Mouse (Mus musculus): Measurements from ENCODE around the gene Cables2.

DNA sequence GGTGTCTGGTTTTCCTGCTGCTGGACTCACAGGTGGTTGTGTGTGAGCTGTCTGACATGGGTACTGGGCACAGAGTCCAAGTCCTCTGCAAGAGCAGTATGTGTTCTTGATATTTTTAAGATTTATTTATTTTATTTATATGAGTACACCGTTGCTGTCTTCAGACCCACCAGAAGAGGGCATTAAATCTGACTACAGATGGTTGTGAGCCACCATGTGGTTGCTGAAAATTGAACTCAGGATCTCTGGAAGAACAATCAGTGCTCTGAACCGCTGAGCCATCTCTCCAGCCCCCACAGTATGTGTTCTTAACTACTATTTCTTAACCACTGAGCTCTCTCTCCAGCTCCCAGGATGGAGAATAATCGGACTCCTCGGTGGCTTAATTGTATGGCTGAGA lies 28.9 kb upstream of the Cables2 start:
- TF ChIP-seq HCFC1 (IDR thresholded peaks at IDR 0.05; ENCODE audit: borderline replicate concordance, insufficient read depth, low read length), result no peak
- no peak for TF ChIP-seq ZNF384 (IDR thresholded peaks at IDR 0.05; ENCODE audit: low read depth, low read length)
- no peak for TF ChIP-seq ZC3H11A (IDR thresholded peaks at IDR 0.05; ENCODE audit: borderline replicate concordance, low read depth, low read length)
- no peak for TF ChIP-seq MAFK (IDR thresholded peaks at IDR 0.05; ENCODE audit: insufficient read depth, low read depth, low read length)
- TF ChIP-seq CHD2 (IDR thresholded peaks at IDR 0.05; ENCODE audit: low read depth, low read length), result no peak

Data from ES-E14 (cell line).